Mouse (Mus musculus) heart, embryonic 12.5 days (tissue): ENCODE results near the gene Gm7137. TPM values are rescaled to one million over a fixed set of nuclear protein-coding genes. Genes with fewer than 3 reads are reported as not detected.
"Not testable (repeated sequence)": the region's sequence is repeated elsewhere in the genome, so short reads cannot be mapped to it uniquely, and the experiment has no call there.

Experiments used
- ATAC-seq: fragments of 200-750 bp; cut with Nextera tagmentation; 2 replicates; pipeline ENCODE4 v1.8.0; 2017; ENCODE audit warnings: moderate TSS enrichment, moderate library complexity; ENCODE audit not compliant: insufficient number of reproducible peaks, low FRiP score
- H3K27ac ChIP-seq: fragments of 300-500 bp; sonication (generic); 2 replicates; pipeline ENCODE4 v1.5.1; 2016; ENCODE audit warnings: mild to moderate bottlenecking, moderate library complexity; ENCODE audit not compliant: poor library complexity, severe bottlenecking
- H3K27me3 ChIP-seq: fragments of 300-500 bp; sonication (generic); replicated peaks from 2 replicates; pipeline ENCODE4 v1.6.1; 2016; ENCODE audit warnings: mild to moderate bottlenecking, moderate library complexity
- H3K36me3 ChIP-seq: fragments of 300-500 bp; sonication (generic); 2 replicates; pipeline ENCODE4 v1.6.1; 2016; ENCODE audit warnings: mild to moderate bottlenecking, moderate library complexity
- H3K4me1 ChIP-seq: fragments of 300-500 bp; sonication (generic); replicated peaks from 2 replicates; pipeline ENCODE4 v1.6.1; 2016; ENCODE audit warnings: mild to moderate bottlenecking
- H3K4me2 ChIP-seq: fragments of 300-500 bp; sonication (generic); 2 replicates; pipeline ENCODE4 v1.6.1; 2016; ENCODE audit warnings: mild to moderate bottlenecking, moderate library complexity
- H3K4me3 ChIP-seq: fragments of 300-500 bp; sonication (generic); 2 replicates; pipeline ENCODE4 v1.5.1; 2016; ENCODE audit warnings: mild to moderate bottlenecking
- H3K9ac ChIP-seq: fragments of 300-500 bp; sonication (generic); 2 replicates; pipeline ENCODE4 v1.6.1; 2016; ENCODE audit warnings: mild to moderate bottlenecking, moderate library complexity
- H3K9me3 ChIP-seq: fragments of 300-500 bp; sonication (generic); replicated peaks from 2 replicates; pipeline ENCODE4 v1.6.1; 2016; ENCODE audit warnings: mild to moderate bottlenecking, moderate library complexity
- WGBS: fragments of 180-500 bp; shearing (Covaris S2); methylation state at CpG from one replicate; pipeline ENCODE4 v1.1.7; 2016; 5-methylcytosine and 5-hydroxymethylcytosine counted together
- polyA plus RNA-seq: library from polyadenylated mRNA; unstranded; fragments of >200 nt; fragmentation: Nextera tagmentation; extraction: Ambion mirVana; gene quantifications from 2 replicates; pipeline ENCODE4 v1.2.1, GENCODE M21; 2016

Gm7137 gene
- polyA plus RNA-seq, 1 experiment from 2014 or later: not detected

GRCm38 (mm10) chr10:77797677-77798076 lies 9.7 kb upstream of the Gm7137 start:
- WGBS: 3% methylated on average over 3 of the region's 3 CpGs

GRCm38 (mm10) chr10:77794976-77795375 lies 7.0 kb upstream of the Gm7137 start, which contains the start of gene Gm9639:
Gm9639 (minus strand) TSS chr10:77795076.
- ATAC-seq: no peak
- Histone ChIP-seq H3K9ac (no peak within 1 kb of the TSS), H3K36me3 (no peaks in the 10 kb centered on the region), H3K9me3 (no peaks in the 10 kb centered on the region), H3K27me3 (no peaks in the 10 kb centered on the region), H3K4me1 (peaks cover 22% of the 10 kb centered on the region), H3K4me3 (no peak within 1 kb of the TSS), H3K27ac (no peak within 1 kb of the TSS), H3K4me2 (no peak within 1 kb of the TSS)
- 67% methylated on average over 2 of the region's 2 CpGs for WGBS

More at GRCm38 (mm10) chr10:77797677-77798076, 9.7 kb upstream of the Gm7137 start:
- 0 out of 2 replicates have a peak, but pooled peaks have one; percentile 51 for ATAC-seq
- H3K4me3 ChIP-seq: no peak overlapping the region
- H3K4me1 ChIP-seq: peaks cover 22% of the 10 kb centered on the region
- H3K4me2 ChIP-seq: no peak overlapping the region
- no peaks in the 10 kb centered on the region for H3K27me3 ChIP-seq
- H3K9me3 ChIP-seq: no peaks in the 10 kb centered on the region
- H3K9ac ChIP-seq: no peak overlapping the region
- H3K36me3 ChIP-seq: no peaks in the 10 kb centered on the region
- no peak overlapping the region for H3K27ac ChIP-seq

- H3K4me1 ChIP-seq: 0 out of 2 replicates have a peak, but pooled peaks cover 2% of the 10 kb centered on the region
- H3K4me2 ChIP-seq: no peak overlapping the region
- H3K27me3 ChIP-seq: no peaks in the 10 kb centered on the region
- H3K27ac ChIP-seq: no peak overlapping the region
- no peak overlapping the region for H3K4me3 ChIP-seq
- no peak for ATAC-seq
- H3K9me3 ChIP-seq: no peaks in the 10 kb centered on the region
- H3K9ac ChIP-seq: no peak overlapping the region
- H3K36me3 ChIP-seq: no peaks in the 10 kb centered on the region
- WGBS: 70% methylated on average over 2 of the region's 2 CpGs
These were observed 621 bp upstream of the Gm7137 start for GRCm38 (mm10) chr10:77788621-77789020.

GRCm38 (mm10) chr10:77783396-77783795 lies 4.6 kb downstream of the Gm7137 start:
- not testable (repeated sequence) for H3K4me2 ChIP-seq, H3K4me1 ChIP-seq, H3K9ac ChIP-seq, H3K27me3 ChIP-seq, H3K36me3 ChIP-seq, ATAC-seq, H3K4me3 ChIP-seq, H3K27ac ChIP-seq, H3K9me3 ChIP-seq
- 56% methylated on average over 3 of the region's 3 CpGs for WGBS

GRCm38 (mm10) chr10:77782442-77782841 lies 5.6 kb downstream of the Gm7137 start, which contains the start of gene Gm3250:
Gm3250 (minus strand) TSS chr10:77782542.
- H3K9ac ChIP-seq, H3K36me3 ChIP-seq, ATAC-seq, H3K27me3 ChIP-seq, H3K4me2 ChIP-seq, H3K9me3 ChIP-seq, H3K4me1 ChIP-seq, H3K27ac ChIP-seq, H3K4me3 ChIP-seq: not testable (repeated sequence)
- 10% methylated on average over 1 of the region's 1 CpGs for WGBS

GRCm38 (mm10) chr10:77776844-77777243 lies 11.2 kb downstream of the Gm7137 start, which contains the start of gene Gm7138:
Gm7138 (minus strand) TSS chr10:77776944.
- not testable (repeated sequence) for H3K4me2 ChIP-seq, H3K27ac ChIP-seq, H3K4me1 ChIP-seq, H3K36me3 ChIP-seq, H3K9ac ChIP-seq, H3K27me3 ChIP-seq, H3K9me3 ChIP-seq, ATAC-seq, H3K4me3 ChIP-seq
- WGBS: 33% methylated on average over 1 of the region's 1 CpGs

GRCm38 (mm10) chr10:77772142-77772541 lies 15.9 kb downstream of the Gm7137 start:
- not testable (repeated sequence) for H3K36me3 ChIP-seq, ATAC-seq, H3K27me3 ChIP-seq, H3K4me2 ChIP-seq, H3K4me3 ChIP-seq, H3K9ac ChIP-seq, H3K4me1 ChIP-seq, H3K9me3 ChIP-seq, H3K27ac ChIP-seq
- WGBS: 87% methylated on average over 3 of the region's 3 CpGs

- 40% methylated on average over 1 of the region's 1 CpGs for WGBS
- H3K27me3 ChIP-seq, ATAC-seq, H3K9ac ChIP-seq, H3K4me2 ChIP-seq, H3K27ac ChIP-seq, H3K4me1 ChIP-seq, H3K9me3 ChIP-seq, H3K4me3 ChIP-seq, H3K36me3 ChIP-seq: not testable (repeated sequence)
These were observed 16.8 kb downstream of the Gm7137 start, which contains the start of gene Gm3238 for GRCm38 (mm10) chr10:77771225-77771624. Gm3238 (minus strand) TSS chr10:77771325.

- H3K4me2 ChIP-seq: no peak overlapping the region
- H3K27ac ChIP-seq: no peak overlapping the region
- 0 out of 2 replicates have a peak, but pooled peaks cover 3% of the 10 kb centered on the region for H3K9me3 ChIP-seq
- 0 out of 2 replicates have a peak, but pooled peaks cover 6% of the 10 kb centered on the region for H3K4me1 ChIP-seq
- H3K9ac ChIP-seq: no peak overlapping the region
- peak; percentile 22; the same call in 1 of the 2 replicates for ATAC-seq
- no peaks in the 10 kb centered on the region for H3K36me3 ChIP-seq
- WGBS: 82% methylated on average over 1 of the region's 1 CpGs
- no peak overlapping the region for H3K4me3 ChIP-seq
- H3K27me3 ChIP-seq: no peaks in the 10 kb centered on the region
These were observed 18.3 kb downstream of the Gm7137 start for GRCm38 (mm10) chr10:77769727-77770126.

- H3K4me2 ChIP-seq, ATAC-seq, H3K4me1 ChIP-seq, H3K4me3 ChIP-seq, H3K27me3 ChIP-seq, H3K27ac ChIP-seq, H3K9ac ChIP-seq, H3K9me3 ChIP-seq, H3K36me3 ChIP-seq: not testable (repeated sequence)
- no CpG with 5 or more reads among the region's 1 CpGs for WGBS
These were observed 28.4 kb downstream of the Gm7137 start, which contains the start of gene Gm3233 for GRCm38 (mm10) chr10:77759582-77759981. Gm3233 (minus strand) TSS chr10:77759682.

GRCm38 (mm10) chr10:77753448-77753847 lies 34.6 kb downstream of the Gm7137 start:
- 0 out of 2 replicates have a peak, but pooled peaks cover 6% of the 10 kb centered on the region for H3K27me3 ChIP-seq
- no peaks in the 10 kb centered on the region for H3K4me1 ChIP-seq
- no peak for ATAC-seq
- no peak overlapping the region for H3K27ac ChIP-seq
- H3K9me3 ChIP-seq: peaks cover under 1% of the 10 kb centered on the region; the same call in 1 of the 2 replicates
- H3K36me3 ChIP-seq: no peaks in the 10 kb centered on the region
- no peak overlapping the region for H3K4me2 ChIP-seq
- no peak overlapping the region for H3K4me3 ChIP-seq
- no peak overlapping the region for H3K9ac ChIP-seq

- not testable (repeated sequence) for H3K9ac ChIP-seq, ATAC-seq, H3K4me2 ChIP-seq, H3K4me1 ChIP-seq, H3K4me3 ChIP-seq, H3K36me3 ChIP-seq, H3K27ac ChIP-seq, H3K9me3 ChIP-seq, H3K27me3 ChIP-seq
- 58% methylated on average over 3 of the region's 3 CpGs for WGBS
These were observed 35.7 kb downstream of the Gm7137 start for GRCm38 (mm10) chr10:77752312-77752711.
